Mouse (Mus musculus) G1E (cell line): Measurements from ENCODE around the gene Hsd17b2. TPM values are rescaled to one million over a fixed set of nuclear protein-coding genes. Genes with fewer than 3 reads are reported as not detected.
"Not testable (repeated sequence)": the region's sequence is repeated elsewhere in the genome, so short reads cannot be mapped to it uniquely, and the experiment has no call there.

Experiments
- ATAC-seq: 2 replicates; pipeline ENCODE4 v1.8.0; 2016; ENCODE audit warnings: mild to moderate bottlenecking; ENCODE audit not compliant: insufficient number of reproducible peaks, poor library complexity, low FRiP score, severe bottlenecking; ENCODE audit errors: extremely low read depth
- DNase-seq: peaks from one replicate; pipeline ENCODE4 v3.0.0; 2012; ENCODE audit warnings: low spot score
- H3K27me3 ChIP-seq: 2 replicates; pipeline ENCODE4 v1.6.1; 2012; ENCODE audit warnings: mild to moderate bottlenecking, low read length, inconsistent platforms; ENCODE audit not compliant: insufficient read depth
- H3K36me3 ChIP-seq: replicated peaks from 2 replicates; pipeline ENCODE3; 2012; ENCODE audit warnings: mild to moderate bottlenecking, inconsistent platforms
- H3K4me1 ChIP-seq: 2 replicates; pipeline ENCODE4 v1.6.1; 2012; ENCODE audit warnings: low read depth, low read length, inconsistent platforms, mixed read lengths; ENCODE audit not compliant: insufficient read depth
- H3K4me3 ChIP-seq: 2 replicates; pipeline ENCODE4 v1.5.1; 2012; ENCODE audit warnings: low read depth, mild to moderate bottlenecking, inconsistent platforms, low read length, moderate library complexity, mixed read lengths
- H3K9me3 ChIP-seq: replicated peaks from 2 replicates; pipeline ENCODE4 v1.6.1; 2012; ENCODE audit warnings: inconsistent platforms
- CTCF ChIP-seq: IDR thresholded peaks from 2 replicates; pipeline ENCODE4 v1.5.1; 2012; ENCODE audit warnings: low read depth, low read length, inconsistent platforms, mixed read lengths
- GATA1 ChIP-seq: IDR thresholded peaks from 2 replicates; pipeline ENCODE4 v1.6.1; 2012; ENCODE audit warnings: borderline replicate concordance, low read length, inconsistent platforms, mixed read lengths
- GATA2 ChIP-seq: IDR thresholded peaks from 2 replicates; pipeline ENCODE4 v1.6.1; 2012; ENCODE audit warnings: low read depth, low read length, inconsistent platforms, borderline replicate concordance
- POLR2AphosphoS5 ChIP-seq: IDR thresholded peaks from 2 replicates; pipeline ENCODE4 v1.6.1; 2012; ENCODE audit warnings: low read depth, low read length, inconsistent platforms; ENCODE audit not compliant: insufficient replicate concordance
- TAL1 ChIP-seq: conservative IDR thresholded peaks from 2 replicates; pipeline ENCODE4 v1.6.1; 2012; ENCODE audit warnings: low read depth, low read length, inconsistent platforms, mixed read lengths
- polyA plus RNA-seq: library from polyadenylated mRNA; stranded (reverse); fragments of >175 nt; gene quantifications from 2 replicates; pipeline ENCODE4 v1.2.3, GENCODE M21; 2012
- total RNA-seq, 2 experiments: library from RNA; stranded (forward) in 1 of 2; stranded (reverse) in 1 of 2; fragments of 200-1000 nt in 1 of 2; fragments of >200 nt in 1 of 2; fragmentation: Nextera tagmentation in 1 of 2; gene quantifications; 2 replicates each; pipeline ENCODE4 v1.2.3; 2014 to 2017

Hsd17b2 gene
- total and polyA plus RNA-seq, 3 experiments: 0.22 TPM; not detected in 2

DNA sequence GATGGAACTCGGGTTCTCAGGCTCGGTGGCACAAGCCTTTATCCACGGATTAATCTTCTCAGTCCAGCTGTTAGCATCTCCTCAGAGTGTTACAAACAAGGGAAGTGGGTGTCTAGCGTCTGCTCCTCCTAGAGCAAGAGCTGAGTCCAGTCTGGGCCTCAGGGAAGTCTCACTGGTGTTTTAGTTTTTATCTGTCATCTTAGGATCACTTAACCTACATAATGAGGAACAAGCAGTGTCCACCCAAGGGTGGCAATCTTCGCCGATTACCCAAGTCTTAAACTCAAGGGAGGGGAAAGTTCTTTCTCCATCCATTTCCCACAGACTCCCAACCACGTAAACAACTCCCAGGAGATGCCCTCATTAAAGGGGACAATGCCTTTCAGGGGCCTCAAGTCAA, 24.8 kb downstream of the Hsd17b2 start:
- H3K36me3 ChIP-seq: no peaks in the 10 kb centered on the region
- TF ChIP-seq POLR2AphosphoS5: no peak
- TF ChIP-seq CTCF: no peak
- TF ChIP-seq TAL1: no peak
- TF ChIP-seq GATA1: no peak
- no peak for TF ChIP-seq GATA2
- ATAC-seq: no peak

DNA sequence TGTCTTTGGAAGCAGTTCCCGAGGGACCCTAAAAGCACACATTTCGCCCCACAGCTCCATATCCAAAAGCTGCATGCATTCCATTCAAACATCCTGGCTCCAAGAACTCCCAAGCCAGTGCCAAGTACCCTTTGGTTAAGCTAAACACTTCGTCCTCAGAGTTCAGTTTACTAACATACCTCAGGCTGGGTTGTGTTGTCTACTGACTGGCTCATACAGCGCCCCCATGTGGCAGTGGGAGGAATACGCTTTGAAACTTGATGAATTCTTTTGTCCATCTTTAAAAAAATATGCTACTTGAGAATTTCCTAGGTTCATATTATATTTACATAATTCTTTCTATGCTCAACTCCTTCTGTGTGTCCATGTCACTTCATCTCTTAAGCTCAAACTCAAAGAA, 25.9 kb downstream of the Hsd17b2 start:
- ATAC-seq: no peak
- Histone ChIP-seq H3K4me1 (no peaks in the 10 kb centered on the region), H3K36me3 (no peaks in the 10 kb centered on the region), H3K9me3 (peaks cover 71% of the 10 kb centered on the region), H3K4me3 (no peak overlapping the region), H3K27me3 (no peaks in the 10 kb centered on the region)
- no peak for DNase-seq
- no peak for TF ChIP-seq CTCF

More for the DNA sequence above, 24.8 kb downstream of the Hsd17b2 start:
- DNase-seq: no peak
- Histone ChIP-seq H3K27me3 (no peaks in the 10 kb centered on the region), H3K4me3 (no peak overlapping the region), H3K9me3 (peaks cover 71% of the 10 kb centered on the region), H3K4me1 (no peaks in the 10 kb centered on the region)

DNA sequence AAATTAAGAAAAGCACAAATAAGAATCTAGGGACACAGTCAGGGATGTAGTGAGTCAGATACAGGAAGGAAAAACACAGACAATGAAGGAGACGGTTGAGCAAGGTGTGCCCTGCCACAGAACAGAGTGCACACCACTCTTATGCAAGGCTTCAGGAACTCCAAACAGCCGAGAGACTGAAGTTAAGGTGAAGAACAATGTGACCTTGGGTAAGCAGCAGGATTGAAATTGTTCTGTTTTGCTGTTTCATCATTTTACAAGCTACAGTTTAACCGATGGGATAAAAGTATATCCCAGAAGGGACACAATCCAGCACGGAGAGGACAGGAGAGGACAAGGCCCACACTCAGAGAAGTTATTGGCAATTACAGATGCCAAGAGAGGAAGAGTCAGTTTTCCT, 26.5 kb downstream of the Hsd17b2 start:
- Histone ChIP-seq H3K9me3 (peaks cover 75% of the 10 kb centered on the region), H3K27me3 (no peaks in the 10 kb centered on the region), H3K4me1 (no peaks in the 10 kb centered on the region), H3K36me3 (no peaks in the 10 kb centered on the region), H3K4me3 (no peak overlapping the region)
- TF ChIP-seq TAL1 (no peak), GATA1 (no peak), GATA2 (no peak), CTCF (no peak), POLR2AphosphoS5 (no peak)
- ATAC-seq: no peak
- no peak for DNase-seq

DNA sequence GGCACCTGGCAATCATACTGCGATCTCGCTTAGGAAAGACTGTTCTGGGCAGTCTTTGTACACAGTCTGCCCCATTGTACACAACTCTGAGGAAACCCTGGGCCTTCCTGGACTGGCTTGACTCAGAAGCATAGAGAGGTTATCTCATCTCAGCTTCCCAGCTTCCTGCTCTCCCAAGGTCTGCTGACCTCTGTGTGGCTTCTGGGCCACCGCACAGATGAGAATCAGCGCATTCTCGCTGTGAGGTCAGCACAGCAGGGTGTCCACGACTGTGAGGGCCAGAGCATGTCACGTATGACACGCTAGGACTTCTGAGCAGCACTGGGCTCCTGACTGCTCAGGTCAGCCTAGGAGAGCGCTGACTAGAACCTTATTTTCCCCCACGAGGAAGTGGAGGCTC, 29.3 kb downstream of the Hsd17b2 start:
- no peaks in the 10 kb centered on the region for H3K27me3 ChIP-seq
- peaks cover 78% of the 10 kb centered on the region for H3K9me3 ChIP-seq
- TF ChIP-seq TAL1 (no peak), CTCF (no peak), GATA1 (no peak), POLR2AphosphoS5 (no peak), GATA2 (no peak)
- no peaks in the 10 kb centered on the region for H3K36me3 ChIP-seq
- no peaks in the 10 kb centered on the region for H3K4me1 ChIP-seq
- no peak for ATAC-seq
- DNase-seq: no peak
- H3K4me3 ChIP-seq: no peak overlapping the region

DNA sequence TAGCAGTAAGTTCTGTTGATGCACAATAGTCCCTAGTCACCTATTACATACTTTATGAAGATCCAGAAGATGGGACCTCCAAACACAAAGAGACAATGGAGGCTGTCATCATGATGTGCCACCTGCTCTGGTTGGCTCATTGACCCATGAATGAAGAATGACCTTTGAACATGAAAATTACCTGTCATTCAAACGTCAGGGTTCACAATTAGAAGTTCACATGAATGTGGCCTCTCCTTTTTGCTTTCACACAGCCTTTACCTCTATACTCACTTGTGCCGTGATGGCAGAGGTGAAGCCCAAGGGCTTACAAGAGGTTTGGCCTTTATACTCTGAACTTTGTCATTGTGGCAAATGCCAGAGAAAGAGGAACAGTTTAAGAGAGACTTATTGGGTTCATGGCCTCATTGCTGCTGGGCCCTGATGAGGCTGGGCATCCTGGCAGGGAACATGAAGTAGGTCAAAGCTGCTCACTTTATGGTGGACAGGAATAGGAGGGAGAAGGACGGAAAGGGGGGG, 35.0 kb downstream of the Hsd17b2 start:
- no peaks in the 10 kb centered on the region for H3K27me3 ChIP-seq
- H3K4me1 ChIP-seq: no peaks in the 10 kb centered on the region
- H3K9me3 ChIP-seq: peaks cover 73% of the 10 kb centered on the region
- H3K4me3 ChIP-seq: no peak overlapping the region
- no peak for DNase-seq
- no peak for TF ChIP-seq TAL1
- TF ChIP-seq GATA1: no peak
- TF ChIP-seq GATA2: no peak
- TF ChIP-seq CTCF: no peak
- TF ChIP-seq POLR2AphosphoS5: no peak
- ATAC-seq: no peak
- H3K36me3 ChIP-seq: no peaks in the 10 kb centered on the region

DNA sequence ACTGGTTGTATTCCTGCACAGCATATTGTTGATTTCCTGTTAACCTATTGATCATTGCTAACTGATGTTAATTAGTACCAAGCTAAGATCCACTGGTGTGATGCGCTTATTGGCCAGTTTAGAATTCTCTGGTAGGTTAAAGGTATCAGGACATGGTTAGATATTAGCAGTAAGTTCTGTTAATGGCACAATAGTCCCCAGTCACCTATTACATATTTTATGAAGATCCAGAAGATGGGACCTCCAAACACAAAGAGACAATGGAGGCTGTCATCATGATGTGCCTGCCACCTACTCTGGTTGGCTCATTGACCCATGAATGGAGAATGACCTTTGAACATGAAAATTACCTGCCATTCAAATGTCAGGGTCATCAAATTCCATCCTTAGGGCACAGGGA, 36.5 kb downstream of the Hsd17b2 start:
- not testable (repeated sequence) for DNase-seq, H3K36me3 ChIP-seq, H3K4me3 ChIP-seq, H3K27me3 ChIP-seq, H3K4me1 ChIP-seq, ATAC-seq
- H3K9me3 ChIP-seq: peaks cover 75% of the 10 kb centered on the region

DNA sequence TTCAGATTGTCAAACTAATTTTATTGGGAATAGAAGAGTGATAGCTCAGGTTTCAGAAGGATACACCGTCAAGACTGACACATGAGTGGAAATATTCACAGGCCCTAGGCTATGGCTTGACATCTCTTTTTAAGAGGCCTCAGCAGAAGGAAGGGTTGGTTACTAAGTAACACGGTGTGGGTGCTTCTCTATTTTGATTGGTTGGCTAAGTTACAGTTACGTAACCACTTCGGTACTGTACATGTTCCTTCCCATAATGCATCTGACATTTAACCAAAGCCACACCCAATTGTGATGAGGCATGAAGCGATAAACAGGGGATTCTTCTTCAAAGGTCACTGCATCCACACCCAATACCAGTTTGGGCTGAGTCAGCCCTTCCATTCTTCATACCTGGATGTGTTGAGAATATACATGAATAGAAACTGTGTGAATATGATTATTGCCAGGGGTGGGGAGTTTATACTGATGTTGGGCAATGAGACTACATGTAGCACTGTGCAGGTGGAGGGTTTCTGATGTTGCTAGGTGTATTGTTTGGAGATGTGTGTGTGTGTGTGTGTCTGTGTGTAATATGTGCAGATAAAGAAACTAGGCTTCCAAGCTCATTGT, 38.8 kb downstream of the Hsd17b2 start:
- Histone ChIP-seq H3K36me3 (no peaks in the 10 kb centered on the region), H3K4me3 (no peak overlapping the region), H3K9me3 (peaks cover 68% of the 10 kb centered on the region), H3K4me1 (no peaks in the 10 kb centered on the region), H3K27me3 (no peaks in the 10 kb centered on the region)
- TF ChIP-seq POLR2AphosphoS5: no peak
- TF ChIP-seq TAL1: no peak
- no peak for TF ChIP-seq GATA2
- TF ChIP-seq CTCF: no peak
- TF ChIP-seq GATA1: no peak
- no peak for ATAC-seq
- no peak for DNase-seq
